8 mouse cellular contexts compared by ENCODE assay signal in genomic region chr9:118477961-118478360, GRCm38 (mm10). TPM values are rescaled to one million over a fixed set of nuclear protein-coding genes. Genes with fewer than 3 reads are reported as not detected.
A peak's percentile ranks its signal among the peaks of the same experiment; 100 is the strongest.
DNase-seq lines count a peak whose midpoint lies in the region; ATAC-seq and TF ChIP-seq lines count a peak whose summit lies in the region.

Eomes (plus strand) TSS chr9:118478212.

- H3K27ac ChIP-seq in left cerebral cortex, adult 2 months: no peak within 1 kb of the TSS
- no peak within 1 kb of the TSS for H3K27ac ChIP-seq in hindbrain, embryonic 12.5 days
- H3K27ac ChIP-seq in midbrain, embryonic 13.5 days: no peak within 1 kb of the TSS

- peaks cover 87% of the 10 kb centered on the region for H3K27me3 ChIP-seq in hindbrain, embryonic 12.5 days
- H3K27me3 ChIP-seq in midbrain, embryonic 13.5 days: peaks cover 94% of the 10 kb centered on the region

- H3K36me3 ChIP-seq in hindbrain, embryonic 12.5 days: no peaks in the 10 kb centered on the region
- H3K36me3 ChIP-seq in midbrain, embryonic 13.5 days: no peaks in the 10 kb centered on the region

- TF ChIP-seq CTCF in left cerebral cortex, adult 2 months (IDR thresholded peaks at IDR 0.05): no peak

- WGBS in hindbrain, embryonic 12.5 days: 1% methylated on average over 9 of the region's 9 CpGs
- under 1% methylated on average over 9 of the region's 9 CpGs for WGBS in midbrain, embryonic 13.5 days

- intact Hi-C loops in left cerebral cortex, adult 2 months (cut with DNase I): no loop called here
- intact Hi-C loops in gastrocnemius, postnatal 14 days (cut with DNase I; ENCODE audit: low total_unique reads): no loop called here

- no peak for ATAC-seq in hindbrain, embryonic 12.5 days (ENCODE audit: low FRiP score)
- no peak for ATAC-seq in midbrain, embryonic 13.5 days
- no peak for ATAC-seq in inflammation-experienced regulatory T-cells, adult 6 months

- peak within 1 kb of the TSS; percentile 15; the same call in 1 of the 2 replicates for H3K9ac ChIP-seq in hindbrain, embryonic 12.5 days
- H3K9ac ChIP-seq in midbrain, embryonic 13.5 days (replicated peaks): peak within 1 kb of the TSS; percentile 10; the same call in 1 of the 2 replicates

- H3K4me3 ChIP-seq in left cerebral cortex, adult 2 months: peak within 1 kb of the TSS; percentile 35
- peak within 1 kb of the TSS; percentile 35 for H3K4me3 ChIP-seq in hindbrain, embryonic 12.5 days
- peak within 1 kb of the TSS; percentile 38 for H3K4me3 ChIP-seq in midbrain, embryonic 13.5 days (replicated peaks)

- H3K4me1 ChIP-seq in hindbrain, embryonic 12.5 days: peaks cover 28% of the 10 kb centered on the region
- peaks cover 32% of the 10 kb centered on the region for H3K4me1 ChIP-seq in midbrain, embryonic 13.5 days (replicated peaks)

- H3K4me2 ChIP-seq in hindbrain, embryonic 12.5 days (replicated peaks): peak within 1 kb of the TSS; percentile 51
- peak within 1 kb of the TSS; percentile 54 for H3K4me2 ChIP-seq in midbrain, embryonic 13.5 days (replicated peaks)

- no peak for DNase-seq in left cerebral cortex, adult 2 months (ENCODE audit: extremely low spot score in 1 of 2, low spot score in 2 of 2)
- DNase-seq in left cerebral cortex, adult 9 months (ENCODE audit: low spot score in 2 of 2): no peak
- peak; percentile 63 for DNase-seq in cerebellum, adult 9-10 months
- DNase-seq in right cerebral cortex, postnatal 25 days: no peak
- DNase-seq in gastrocnemius, postnatal 14 days: no peak

- no peaks in the 10 kb centered on the region for H3K9me3 ChIP-seq in hindbrain, embryonic 12.5 days (replicated peaks)
- H3K9me3 ChIP-seq in midbrain, embryonic 13.5 days: no peaks in the 10 kb centered on the region

RNA-seq across cellular contexts. Expression of gene Eomes, which starts in this region (rescaled TPM):
- total RNA-seq in left cerebral cortex, adult 2 months (2021): under 1 TPM in 1 of 2 experiments, not detected in 1; 0.16 TPM
- 0.09 and 0.25 TPM in 2 replicates for polyA plus RNA-seq in hindbrain, embryonic 12.5 days (2016; fragmentation: Nextera tagmentation; extraction: Ambion mirVana)
- 0.68 and 2.6 TPM in 2 replicates for polyA plus RNA-seq in midbrain, embryonic 13.5 days (2015; fragmentation: Nextera tagmentation; extraction: Ambion mirVana)
- 10 to 100 TPM in 1 of 3 experiments, under 1 TPM in 2; 0.16 to 10.9 (median 0.62) TPM for polyA plus RNA-seq in inflammation-experienced regulatory T-cells, adult 6 months (2017; shearing (Covaris generic))
- total RNA-seq in gastrocnemius, postnatal 14 days (2021): not detected
